Mouse (Mus musculus) lung, postnatal 0 days (tissue): ENCODE data around the gene Ankrd66. TPM values are rescaled to one million over a fixed set of nuclear protein-coding genes. Genes with fewer than 3 reads are reported as not detected.
"Not testable (repeated sequence)": the region's sequence is repeated elsewhere in the genome, so short reads cannot be mapped to it uniquely, and the experiment has no call there.

Experiments
- ATAC-seq: fragments of 200-750 bp; cut with Nextera tagmentation; 2 replicates; pipeline ENCODE4 v1.8.0; 2017; ENCODE audit warnings: moderate library complexity
- DNase-seq: peaks from one replicate; pipeline ENCODE4 v3.0.0-alpha.2; 2016; ENCODE audit warnings: low spot score
- H3K27ac ChIP-seq: fragments of 300-500 bp; sonication (generic); 2 replicates; pipeline ENCODE4 v1.5.1; 2014; ENCODE audit warnings: antibody characterized with exemption, mild to moderate bottlenecking, low read length, mixed read lengths
- H3K27me3 ChIP-seq: fragments of 300-500 bp; sonication (generic); replicated peaks from 2 replicates; pipeline ENCODE4 v1.6.1; 2014; ENCODE audit warnings: low read length, mixed read lengths; ENCODE audit not compliant: insufficient read depth
- H3K36me3 ChIP-seq: fragments of 300-500 bp; sonication (generic); 2 replicates; pipeline ENCODE4 v1.6.1; 2014; ENCODE audit warnings: low read length, mixed read lengths; ENCODE audit not compliant: insufficient read depth
- H3K4me1 ChIP-seq: fragments of 300-500 bp; sonication (generic); 2 replicates; pipeline ENCODE4 v1.6.1; 2014; ENCODE audit warnings: antibody characterized with exemption, low read depth, low read length, mixed read lengths; ENCODE audit not compliant: insufficient read depth
- H3K4me2 ChIP-seq: fragments of 300-500 bp; sonication (generic); replicated peaks from 2 replicates; pipeline ENCODE4 v1.6.1; 2014; ENCODE audit warnings: low read depth, mild to moderate bottlenecking, low read length, moderate library complexity, mixed read lengths
- H3K4me3 ChIP-seq: fragments of 300-500 bp; sonication (generic); 2 replicates; pipeline ENCODE4 v1.5.1; 2014; ENCODE audit warnings: low read depth, low read length
- H3K9ac ChIP-seq: fragments of 300-500 bp; sonication (generic); replicated peaks from 2 replicates; pipeline ENCODE4 v1.6.1; 2014; ENCODE audit warnings: low read depth, mild to moderate bottlenecking
- H3K9me3 ChIP-seq: fragments of 300-500 bp; sonication (generic); 2 replicates; pipeline ENCODE4 v1.6.1; 2016; ENCODE audit warnings: low read length, mixed read lengths
- CTCF ChIP-seq: IDR thresholded peaks from 2 replicates; pipeline ENCODE4 v1.5.1; 2016; ENCODE audit warnings: antibody characterized with exemption, mild to moderate bottlenecking
- EP300 ChIP-seq: IDR thresholded peaks from 2 replicates; pipeline ENCODE4 v1.6.1; 2016; ENCODE audit warnings: antibody characterized with exemption, mild to moderate bottlenecking, control low read depth
- WGBS: fragments of 180-500 bp; shearing (Covaris S2); extraction: QIAGEN DNeasy Blood & Tissue Kit; methylation state at CpG from one replicate; pipeline ENCODE4 v1.1.7; 2014; 5-methylcytosine and 5-hydroxymethylcytosine counted together
- polyA plus RNA-seq: library from polyadenylated mRNA; unstranded; fragments of >200 nt; fragmentation: Nextera tagmentation; extraction: Ambion mirVana; gene quantifications from 2 replicates; pipeline ENCODE4 v1.2.1, GENCODE M21; 2015

The Ankrd66 gene
- polyA plus RNA-seq, 1 experiment from 2014 or later, result 1.3 TPM

DNA sequence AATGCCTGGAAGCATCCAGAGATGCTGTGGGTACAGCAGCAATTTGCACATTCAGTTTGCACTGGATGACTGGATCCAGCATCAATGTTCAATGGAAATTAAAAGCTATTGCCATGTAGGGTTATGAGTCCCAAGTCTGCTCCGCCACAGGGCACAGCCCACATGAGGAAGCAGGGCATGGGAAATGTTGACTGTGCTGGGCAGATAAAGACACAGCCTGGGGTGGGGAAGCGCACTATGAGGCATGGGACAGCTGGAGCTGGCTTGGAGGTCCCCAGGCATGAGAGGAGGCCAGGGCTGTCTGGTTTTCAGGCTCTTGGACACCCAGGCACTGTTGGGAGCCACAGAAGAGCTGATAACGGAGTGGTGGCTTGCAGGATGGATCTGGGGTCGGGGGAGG, 601 bp upstream of the Ankrd66 start:
- Histone ChIP-seq H3K4me2 (no peak overlapping the region), H3K4me3 (no peak overlapping the region), H3K4me1 (no peaks in the 10 kb centered on the region), H3K9me3 (no peaks in the 10 kb centered on the region), H3K27me3 (no peaks in the 10 kb centered on the region), H3K27ac (no peak overlapping the region), H3K9ac (no peak overlapping the region), H3K36me3 (no peaks in the 10 kb centered on the region)
- no peak for TF ChIP-seq EP300
- no peak for TF ChIP-seq CTCF
- 77% methylated on average over 4 of the region's 4 CpGs for WGBS
- ATAC-seq (no peak), DNase-seq (no peak)

DNA sequence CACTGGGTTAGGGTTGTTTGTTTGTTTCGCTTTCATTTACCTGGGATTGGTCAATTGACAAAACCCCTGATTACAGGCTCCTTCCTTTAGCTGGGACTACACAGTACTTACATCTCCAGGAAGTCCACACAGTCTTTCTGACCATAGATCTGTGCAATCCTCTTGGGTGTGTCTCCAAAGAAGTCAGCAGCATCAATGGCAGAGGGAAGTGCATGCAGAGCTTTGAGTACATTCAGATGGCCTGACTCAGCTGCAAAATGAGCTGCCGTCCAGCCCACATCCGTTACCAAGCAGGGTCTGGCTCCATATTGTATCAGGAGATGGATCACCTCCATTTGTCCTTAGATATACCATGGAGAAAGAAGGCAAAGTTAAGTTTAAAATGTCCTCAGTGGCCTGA, 4.7 kb downstream of the Ankrd66 start:
- H3K9me3 ChIP-seq, result no peaks in the 10 kb centered on the region
- WGBS, result 80% methylated on average over 3 of the region's 3 CpGs
- H3K4me3 ChIP-seq, result no peak overlapping the region
- no peak overlapping the region for H3K9ac ChIP-seq
- no peaks in the 10 kb centered on the region for H3K27me3 ChIP-seq
- no peak for DNase-seq
- H3K4me2 ChIP-seq, result no peak overlapping the region
- no peak overlapping the region for H3K27ac ChIP-seq
- H3K4me1 ChIP-seq, result no peaks in the 10 kb centered on the region
- ATAC-seq, result no peak
- TF ChIP-seq EP300, result no peak
- TF ChIP-seq CTCF, result no peak
- H3K36me3 ChIP-seq, result no peaks in the 10 kb centered on the region

DNA sequence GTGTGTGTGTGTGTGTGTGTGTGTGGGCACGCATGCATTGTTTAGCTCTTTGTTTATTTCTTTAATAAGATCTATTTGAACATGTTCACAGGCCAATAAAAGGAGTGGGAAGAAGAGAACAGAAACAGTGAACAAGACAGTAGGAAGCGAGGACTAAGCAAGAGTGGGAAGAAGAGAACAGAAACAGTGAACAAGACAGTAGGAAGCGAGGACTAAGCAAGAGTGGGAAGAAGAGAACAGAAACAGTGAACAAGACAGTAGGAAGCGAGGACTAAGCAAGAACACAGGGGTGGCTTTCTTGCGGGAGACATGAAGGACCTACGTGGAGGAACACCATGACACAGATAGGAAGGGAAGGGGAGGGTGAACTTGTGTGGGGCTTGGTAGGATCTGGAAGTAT, 6.6 kb downstream of the Ankrd66 start:
- H3K4me3 ChIP-seq, ATAC-seq, H3K27ac ChIP-seq, H3K36me3 ChIP-seq, H3K4me2 ChIP-seq, H3K27me3 ChIP-seq, H3K9ac ChIP-seq, DNase-seq, H3K4me1 ChIP-seq, H3K9me3 ChIP-seq: not testable (repeated sequence)
- 86% methylated on average over 6 of the region's 6 CpGs for WGBS

DNA sequence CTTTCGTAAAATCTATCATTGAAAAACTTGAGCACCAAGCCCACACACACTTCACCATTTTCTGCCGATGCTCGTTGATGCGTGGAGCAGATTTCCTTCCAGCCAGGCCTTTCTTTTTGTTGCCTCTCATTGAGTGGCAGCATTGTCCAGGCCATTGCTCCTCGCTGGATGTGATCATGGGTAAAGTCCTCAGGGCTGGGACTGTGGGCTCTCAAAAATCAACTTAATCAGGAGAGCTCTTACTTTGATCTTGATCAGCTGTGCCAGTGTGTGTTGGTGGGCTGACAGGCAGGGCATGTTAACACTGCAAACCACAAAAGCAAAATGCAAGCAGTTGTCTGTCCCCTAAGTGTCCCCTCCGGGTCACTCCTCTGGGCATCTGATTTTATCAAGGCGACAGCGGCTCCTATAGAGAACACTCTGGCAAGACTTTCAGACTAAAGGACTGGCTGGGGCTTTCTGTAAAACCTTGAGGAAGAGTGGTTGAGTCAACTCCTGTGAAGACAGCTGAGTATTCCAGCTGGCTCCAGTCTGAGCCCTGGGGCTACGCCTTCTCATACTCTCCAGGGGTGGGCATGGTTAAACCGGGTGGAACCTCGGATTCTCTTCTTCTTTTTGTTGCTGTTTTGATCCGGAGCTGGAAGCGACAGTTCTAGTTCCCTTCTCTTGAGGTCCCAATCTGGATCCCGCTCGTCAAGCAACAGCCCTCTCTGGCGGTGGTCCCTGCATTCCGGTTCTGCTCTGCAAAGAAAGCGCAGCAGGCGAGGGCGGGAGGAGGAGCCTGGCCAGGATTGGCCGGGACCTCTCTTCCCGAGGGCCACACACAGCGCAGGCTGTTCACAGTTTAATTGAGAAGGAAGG, 8.8 kb downstream of the Ankrd66 start:
- Histone ChIP-seq H3K4me1 (no peaks in the 10 kb centered on the region), H3K36me3 (no peaks in the 10 kb centered on the region), H3K4me2 (peak overlapping the region; percentile 48), H3K9me3 (no peaks in the 10 kb centered on the region), H3K27me3 (no peaks in the 10 kb centered on the region), H3K27ac (no peak overlapping the region), H3K4me3 (peak overlapping the region; percentile 19), H3K9ac (no peak overlapping the region)
- peak; percentile 50 for TF ChIP-seq CTCF
- no peak for TF ChIP-seq EP300
- DNase-seq (peak; percentile 81), ATAC-seq (peak; percentile 92)
- 13% methylated on average over 23 of the region's 23 CpGs for whole genome bisulfite sequencing

DNA sequence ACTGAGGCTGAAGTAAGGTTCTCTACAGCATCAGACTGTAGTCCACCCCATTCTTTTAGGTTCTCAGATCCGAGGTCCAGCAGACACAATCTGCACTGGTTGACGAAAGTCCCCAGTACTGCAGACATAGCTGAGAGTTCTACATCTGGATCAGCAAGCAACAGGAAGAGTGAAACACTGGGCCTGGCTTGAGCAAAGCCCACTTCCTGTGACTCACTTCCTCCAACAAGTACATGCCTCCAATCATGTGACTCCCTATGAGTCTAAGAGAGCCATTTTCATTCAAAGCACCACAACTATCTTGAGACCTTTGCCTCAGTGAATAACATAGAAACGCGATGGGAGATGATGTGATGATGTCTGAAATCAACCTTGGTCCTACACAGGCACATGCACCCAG, 12.2 kb downstream of the Ankrd66 start:
- 93% methylated on average over 4 of the region's 4 CpGs for WGBS
- ATAC-seq (no peak), DNase-seq (no peak)
- Histone ChIP-seq H3K9me3 (no peaks in the 10 kb centered on the region), H3K36me3 (no peaks in the 10 kb centered on the region), H3K27me3 (no peaks in the 10 kb centered on the region), H3K4me1 (no peaks in the 10 kb centered on the region), H3K9ac (no peak overlapping the region), H3K27ac (no peak overlapping the region), H3K4me2 (no peak overlapping the region), H3K4me3 (no peak overlapping the region)
- no peak for TF ChIP-seq CTCF
- TF ChIP-seq EP300, result no peak

DNA sequence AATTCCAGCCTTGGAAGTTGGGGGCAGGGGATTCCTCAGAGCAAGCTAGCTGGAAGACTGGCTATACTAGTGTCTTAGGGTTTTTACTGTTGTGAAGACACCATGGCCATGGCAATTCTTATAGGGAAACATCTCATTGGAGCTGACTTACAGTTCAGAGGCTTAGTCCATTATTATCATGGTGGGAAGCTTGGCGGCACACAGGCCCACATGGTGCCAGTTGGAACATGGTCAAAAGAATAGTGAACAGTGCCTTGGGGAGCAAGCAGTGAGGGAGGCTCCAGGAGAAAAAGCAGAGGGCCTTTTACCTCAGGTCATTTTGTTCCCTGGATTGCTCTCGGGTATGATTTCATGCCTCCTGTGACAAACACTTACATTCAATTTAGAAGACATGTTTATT, 12.9 kb downstream of the Ankrd66 start:
- 87% methylated on average over 2 of the region's 2 CpGs for WGBS
- H3K4me1 ChIP-seq, result no peaks in the 10 kb centered on the region
- no peak for ATAC-seq
- no peak overlapping the region for H3K9ac ChIP-seq
- H3K4me2 ChIP-seq, result no peak overlapping the region
- H3K4me3 ChIP-seq, result no peak overlapping the region
- H3K9me3 ChIP-seq, result no peaks in the 10 kb centered on the region
- no peaks in the 10 kb centered on the region for H3K27me3 ChIP-seq
- DNase-seq, result no peak
- TF ChIP-seq EP300 (no peak), CTCF (no peak)
- H3K27ac ChIP-seq, result no peak overlapping the region
- no peaks in the 10 kb centered on the region for H3K36me3 ChIP-seq
